Mouse (Mus musculus) lung, postnatal 25 days (tissue): ENCODE results near the gene Sart1.
"Not testable (repeated sequence)": the region's sequence is repeated elsewhere in the genome, so short reads cannot be mapped to it uniquely, and the experiment has no call there.

Source experiments
- DNase-seq: peaks from one replicate; pipeline ENCODE4 v3.0.0; 2022; ENCODE audit warnings: low spot score

Sart1 gene

DNA sequence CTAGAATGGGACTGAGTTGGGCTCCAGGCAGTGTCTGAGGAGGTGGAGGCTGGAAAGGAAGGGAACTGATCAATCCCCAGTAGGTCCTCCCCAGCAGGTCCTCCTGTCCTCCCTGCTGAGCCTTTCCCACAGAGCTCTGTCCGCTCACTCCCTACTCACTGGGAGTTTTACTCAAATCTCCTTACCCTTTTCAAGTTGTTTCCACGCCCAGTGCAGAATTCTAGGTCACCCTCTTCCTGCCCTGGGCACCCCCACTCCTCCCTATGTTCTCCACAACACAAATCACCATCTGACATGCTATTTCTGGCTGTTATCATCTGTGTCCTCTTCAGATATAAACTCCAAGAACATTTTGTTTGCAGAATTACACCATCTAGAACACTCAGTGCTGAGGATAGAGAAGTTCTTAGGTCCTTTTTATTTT is 26.0 kb upstream of the Sart1 start:
- peak; percentile 68 for DNase-seq

DNA sequence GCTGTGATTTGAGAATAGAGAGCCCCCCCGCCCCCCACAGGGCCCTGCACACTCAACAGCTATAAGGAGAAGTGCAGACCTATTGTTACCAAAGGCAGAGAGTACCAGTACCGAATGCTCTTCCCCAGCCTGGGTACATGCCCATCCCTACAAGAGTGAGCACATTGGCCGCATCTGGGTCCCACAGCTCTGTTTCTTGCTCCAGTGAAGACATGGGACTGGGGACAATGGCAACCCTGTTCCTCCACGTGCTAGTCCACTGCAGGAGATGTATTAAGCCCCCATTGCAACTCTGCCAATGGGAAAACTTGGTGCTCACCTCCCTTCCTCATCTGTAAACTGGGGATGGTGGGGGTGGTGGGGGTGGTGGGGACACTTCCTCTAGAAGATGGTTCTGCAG is 25.3 kb upstream of the Sart1 start:
- DNase-seq = no peak

DNA sequence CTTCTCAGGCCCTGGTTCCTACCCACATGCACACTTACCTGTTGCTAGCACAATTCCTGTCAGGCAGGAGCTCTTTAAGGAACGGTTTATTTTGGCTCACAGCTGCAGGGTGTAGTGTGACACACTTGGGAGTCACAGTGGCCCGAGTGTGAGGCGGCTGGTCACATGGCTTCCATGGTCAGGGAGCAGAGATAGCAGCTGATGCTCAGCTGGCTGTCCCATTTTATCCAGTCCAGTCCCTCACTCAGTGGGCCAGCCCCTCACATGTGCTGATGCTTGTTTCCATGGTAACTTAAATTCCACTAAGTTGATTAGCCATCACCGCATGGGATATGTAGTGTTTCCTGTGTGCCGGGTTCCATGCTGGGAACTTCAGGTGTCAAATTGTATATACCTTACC is 23.5 kb upstream of the Sart1 start:
- DNase-seq = no peak

DNA sequence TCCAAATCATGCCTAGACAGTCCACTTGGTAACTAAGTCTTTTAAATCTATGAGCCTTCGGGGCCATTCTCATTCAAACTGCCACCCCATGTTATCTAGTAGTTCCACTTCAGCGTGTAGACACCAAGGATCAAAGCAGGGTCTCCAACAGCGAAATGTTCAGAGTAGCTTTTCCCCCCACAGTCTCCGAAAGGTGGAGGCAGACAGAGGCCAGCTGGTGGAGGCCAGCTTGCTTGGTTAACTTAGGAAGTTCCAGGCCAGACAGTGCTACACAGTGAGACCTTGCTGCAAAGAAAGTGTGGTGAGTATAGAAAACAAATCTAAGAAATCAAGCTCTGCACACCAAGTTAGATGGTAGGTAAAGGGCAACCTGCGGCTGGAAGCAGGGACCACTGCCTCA is 22.1 kb upstream of the Sart1 start:
- no peak for DNase-seq

DNA sequence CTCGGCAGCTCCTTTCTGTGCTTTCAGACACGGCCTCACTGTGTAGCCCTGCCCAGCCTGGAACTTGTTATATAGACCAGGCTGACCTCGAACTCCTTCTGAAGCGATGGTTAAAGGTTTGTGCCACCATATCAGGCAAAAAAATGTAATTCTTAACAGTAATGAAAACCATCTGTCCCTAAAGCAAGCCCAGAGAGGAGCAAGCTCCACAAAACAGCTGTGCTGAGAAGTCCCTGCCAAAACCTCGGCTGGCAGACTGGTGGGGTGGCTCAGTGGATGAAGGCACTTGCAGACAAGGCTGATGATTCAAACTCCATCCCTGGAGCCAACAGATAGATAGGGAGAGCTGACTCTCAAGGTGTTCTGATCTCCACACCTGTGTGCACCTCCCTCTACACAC is 20.6 kb upstream of the Sart1 start:
- peak; percentile 36 for DNase-seq

DNA sequence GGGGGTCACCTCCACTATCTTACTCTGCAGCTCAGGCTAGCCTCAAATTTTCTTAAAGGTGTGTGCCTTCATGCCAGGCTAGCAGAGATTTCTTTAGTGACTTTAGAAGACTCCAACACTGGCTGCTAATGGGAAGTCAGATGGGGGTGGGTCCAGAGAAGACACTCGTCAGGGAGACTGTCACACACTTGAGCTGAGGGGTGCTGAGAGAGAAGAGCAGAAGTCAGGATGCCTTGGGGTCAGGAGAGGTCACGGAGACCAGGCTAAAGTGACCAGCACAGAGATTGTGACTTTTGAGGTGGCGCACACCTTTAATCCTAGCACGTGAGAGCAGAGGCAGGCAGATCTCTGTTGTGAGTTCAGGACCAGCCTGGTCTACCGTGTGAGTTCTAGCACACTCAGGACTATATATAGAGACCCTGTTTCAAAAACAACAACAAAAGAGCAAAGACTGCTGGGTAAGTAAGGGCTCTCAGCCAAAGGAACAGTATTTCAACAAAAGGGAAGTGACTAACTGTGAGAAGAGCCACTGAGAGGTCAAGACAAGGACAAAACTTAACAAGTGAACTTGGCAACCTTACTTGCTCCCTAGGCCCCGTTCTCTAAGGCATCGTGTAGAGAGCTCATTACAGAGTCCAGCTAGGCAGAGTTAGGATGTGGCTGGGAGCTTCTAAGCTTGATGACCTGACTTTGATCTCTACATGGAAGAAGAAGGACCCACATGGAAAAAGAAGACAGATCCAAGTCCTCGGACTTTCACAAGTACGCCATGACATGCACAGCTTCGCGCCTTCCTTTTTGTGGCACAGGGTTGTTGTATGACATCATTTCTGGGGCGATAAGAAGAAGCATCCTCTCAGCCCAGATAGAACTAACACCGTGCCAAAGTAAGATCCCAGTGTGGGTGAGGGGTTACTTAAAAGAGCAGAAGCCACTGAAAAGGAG is 19.8 kb upstream of the Sart1 start:
- DNase-seq = peak; percentile 50

DNA sequence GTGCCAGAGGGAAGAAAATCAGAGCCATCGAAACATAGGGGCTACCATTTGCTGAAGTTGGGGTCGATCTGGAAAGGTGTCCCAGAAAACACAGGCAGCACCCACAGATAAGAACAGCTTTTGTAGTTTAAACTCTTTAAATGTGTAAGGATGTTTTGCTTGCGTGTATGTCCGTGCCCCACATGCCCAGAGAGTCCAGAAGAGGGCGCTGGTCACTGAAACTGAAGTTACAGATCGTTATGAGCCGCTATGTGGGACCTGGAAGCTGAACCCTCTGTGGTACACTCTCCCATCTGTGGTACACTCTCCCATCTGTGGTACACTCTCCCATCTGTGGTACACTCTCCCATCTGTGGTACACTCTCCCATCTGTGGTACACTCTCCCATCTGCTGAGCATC is 18.6 kb upstream of the Sart1 start:
- peak; percentile 71 for DNase-seq

DNA sequence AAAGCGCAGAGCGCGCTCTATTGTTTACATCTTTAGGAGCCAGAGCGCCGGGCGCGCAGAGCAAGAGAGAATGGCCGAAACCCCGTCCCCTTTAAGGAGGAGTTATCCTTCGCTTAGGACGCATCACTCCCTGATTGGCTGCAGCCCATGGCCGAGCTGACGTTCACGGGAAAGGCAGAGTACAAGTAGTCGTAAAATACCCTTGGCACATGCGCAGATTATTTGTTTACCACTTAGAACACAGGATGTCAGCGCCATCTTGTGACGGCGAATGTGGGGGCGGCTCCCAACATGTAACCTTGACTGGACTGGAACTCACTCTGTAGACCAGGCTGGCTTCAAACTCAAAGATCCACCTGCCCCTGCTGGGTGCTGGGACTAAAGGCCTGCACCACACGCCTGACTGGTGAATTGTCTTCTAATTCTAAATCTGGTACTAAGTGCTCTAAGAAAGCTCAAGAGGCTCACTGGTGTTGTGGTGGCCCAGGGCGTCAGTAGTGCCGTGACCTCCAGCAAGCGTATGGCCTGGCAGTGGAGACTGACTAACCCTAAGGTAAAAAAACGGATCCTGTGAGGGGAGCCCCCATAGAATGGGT is 18.1 kb upstream of the Sart1 start:
- DNase-seq = peak; percentile 52

DNA sequence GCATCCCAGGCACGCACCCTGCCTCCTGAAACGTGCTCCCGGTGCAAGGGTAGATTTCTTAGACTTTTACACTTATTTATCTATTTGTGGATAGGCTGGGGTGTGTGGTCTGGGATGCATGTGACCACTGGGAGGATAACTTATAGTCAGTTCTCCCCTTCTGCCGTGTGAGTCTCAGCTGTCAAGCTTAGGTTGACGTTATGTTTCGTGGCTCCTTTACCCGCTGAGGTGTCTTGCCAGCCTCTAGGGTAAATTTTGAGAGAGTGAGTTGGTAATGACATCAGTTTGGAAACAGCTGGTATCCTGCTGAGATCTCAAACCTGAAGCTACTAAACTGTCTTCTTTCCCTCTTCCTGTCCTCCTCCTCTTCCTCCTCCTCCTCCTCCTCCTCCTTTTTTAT is 17.4 kb upstream of the Sart1 start:
- no peak for DNase-seq

DNA sequence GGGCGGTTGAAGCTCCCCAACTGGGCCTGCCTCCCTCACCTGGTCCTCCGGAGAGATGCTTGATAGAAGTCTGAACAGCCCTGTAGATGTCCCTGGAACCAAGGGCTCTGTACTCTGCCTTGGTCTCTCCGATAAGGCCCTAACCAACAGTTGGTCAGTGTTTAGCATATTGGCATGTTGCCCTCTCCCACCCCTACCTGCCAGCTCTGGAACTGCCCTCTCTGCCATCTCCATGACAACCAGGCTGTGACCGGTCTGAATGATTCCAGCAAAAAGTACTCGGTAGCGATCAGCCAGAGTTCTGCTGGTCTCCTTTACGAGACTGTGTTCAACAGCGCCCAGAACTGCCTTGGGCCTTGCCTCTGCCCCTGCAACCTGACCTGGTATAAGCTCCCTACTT is 13.8 kb upstream of the Sart1 start, which contains the start of gene Tsga10ip:
TSS of gene Tsga10ip (minus strand) at position 234 of the 400 bp plus-strand sequence.
- no peak for DNase-seq

DNA sequence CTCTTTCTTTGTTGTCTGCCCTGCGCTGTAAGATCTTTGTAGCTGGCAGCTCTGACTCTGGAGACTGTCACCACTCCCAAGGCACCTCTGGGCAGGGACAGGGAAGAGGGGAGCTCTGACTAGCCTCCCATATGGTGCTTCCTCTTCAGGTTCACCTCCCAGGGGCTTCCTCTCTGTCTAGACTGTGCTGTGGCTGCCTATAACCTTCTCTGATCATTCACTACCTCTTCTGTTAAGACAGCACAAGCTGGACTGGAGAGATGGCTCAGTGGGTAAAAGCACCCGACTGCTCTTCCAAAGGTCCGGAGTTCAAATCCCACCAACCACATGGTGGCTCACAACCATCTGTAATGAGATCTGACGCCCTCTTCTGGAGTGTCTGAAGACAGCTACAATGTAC is 12.6 kb upstream of the Sart1 start:
- not testable (repeated sequence) for DNase-seq

DNA sequence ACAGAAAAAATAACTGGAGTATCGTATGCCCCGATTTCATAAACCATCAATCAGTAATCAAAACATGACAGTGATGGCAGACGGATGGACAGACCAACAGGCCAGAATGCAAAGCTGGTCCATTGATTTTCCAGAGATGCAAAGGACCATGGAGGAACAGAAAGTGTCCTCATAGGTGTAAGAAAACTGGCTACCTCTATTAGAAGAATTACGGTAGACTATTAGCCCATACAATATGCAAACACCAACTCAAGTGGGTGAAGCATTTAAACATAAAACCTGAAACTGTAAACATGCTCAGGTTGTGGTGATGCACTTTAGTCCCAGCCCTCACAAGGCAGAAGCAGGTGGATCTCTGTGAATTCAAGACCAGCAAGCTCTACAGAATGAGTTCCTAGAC is 6.9 kb upstream of the Sart1 start:
- DNase-seq = no peak

DNA sequence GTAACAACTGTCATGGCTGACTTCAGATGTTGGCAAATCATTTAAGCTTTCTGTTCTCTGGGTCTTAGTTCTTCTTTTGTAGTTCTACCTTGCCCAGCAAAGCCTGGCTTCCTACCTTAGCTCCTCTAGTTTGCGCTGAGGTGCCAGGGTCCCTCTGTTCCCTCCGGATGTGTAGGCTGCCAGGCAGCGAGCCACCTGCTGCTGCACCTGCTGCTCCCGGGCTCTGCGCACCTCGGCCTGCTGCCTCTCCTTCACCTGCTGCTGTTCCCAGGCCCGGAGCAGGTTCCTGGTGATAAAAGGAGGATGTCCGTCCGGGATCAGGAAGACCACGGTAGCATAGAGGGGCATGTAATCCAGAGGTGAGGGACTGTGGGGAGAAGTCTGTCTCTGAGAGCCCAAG is 5.7 kb upstream of the Sart1 start:
- no peak for DNase-seq

DNA sequence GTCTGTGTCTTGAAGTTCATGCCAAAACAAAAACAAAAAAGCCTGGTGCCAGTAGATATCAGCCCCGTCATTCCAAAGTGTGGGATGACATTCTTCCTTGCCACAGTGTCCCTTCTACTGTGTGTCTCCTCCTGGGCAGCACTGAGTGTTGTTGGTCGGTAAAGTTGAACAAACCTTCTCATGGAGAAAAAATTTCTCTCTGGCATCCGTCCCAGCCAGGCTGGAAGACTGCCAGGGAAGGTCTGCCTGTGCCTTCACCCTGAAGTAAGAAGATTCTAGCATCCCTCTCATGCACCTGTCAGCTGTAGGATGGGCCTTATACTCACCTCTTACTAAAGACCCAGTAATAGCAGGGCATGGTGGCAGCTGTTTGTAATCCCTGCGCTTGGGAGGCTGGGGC is 4.4 kb upstream of the Sart1 start:
- DNase-seq = peak; percentile 49

DNA sequence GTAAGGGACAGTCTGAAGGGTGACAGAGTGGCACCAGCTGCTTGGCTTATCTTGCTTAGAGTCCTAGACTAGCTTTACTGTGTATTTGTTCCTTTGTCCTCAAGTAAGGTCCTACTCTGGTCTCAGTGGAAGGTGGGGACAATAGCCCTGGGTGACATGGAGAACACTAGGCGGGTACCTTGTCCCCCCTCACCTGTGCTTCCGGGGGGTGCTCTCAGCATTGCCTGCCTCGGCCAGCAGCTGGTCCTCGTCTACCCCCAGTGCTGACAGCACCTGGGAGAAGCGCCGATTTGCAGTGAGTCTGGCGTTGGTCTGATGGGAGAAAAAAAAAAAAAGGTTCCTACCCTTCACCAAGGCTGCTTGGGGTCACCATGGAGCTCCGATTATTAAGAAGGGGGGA is 1.9 kb upstream of the Sart1 start:
- DNase-seq = no peak

DNA sequence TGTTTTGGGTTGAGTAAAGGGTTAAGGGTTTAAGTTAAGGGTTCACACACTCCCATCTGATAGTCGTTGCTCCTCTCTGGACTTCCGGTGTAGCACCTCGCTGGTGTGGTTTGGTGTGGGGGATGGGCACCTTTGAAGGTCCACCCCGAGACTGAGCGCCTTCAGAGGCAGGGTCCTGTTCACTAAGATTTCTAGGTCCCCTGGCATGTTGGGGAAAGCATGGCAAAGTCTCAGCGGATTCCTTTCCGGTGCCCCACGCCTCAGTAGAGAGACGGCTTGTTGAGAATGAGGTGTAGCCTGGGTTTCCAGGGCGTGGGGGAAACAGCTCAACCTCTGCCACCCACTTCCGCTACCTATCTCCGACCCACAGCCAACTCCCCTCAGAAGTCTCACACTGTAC is 1.1 kb upstream of the Sart1 start:
- peak; percentile 49 for DNase-seq

DNA sequence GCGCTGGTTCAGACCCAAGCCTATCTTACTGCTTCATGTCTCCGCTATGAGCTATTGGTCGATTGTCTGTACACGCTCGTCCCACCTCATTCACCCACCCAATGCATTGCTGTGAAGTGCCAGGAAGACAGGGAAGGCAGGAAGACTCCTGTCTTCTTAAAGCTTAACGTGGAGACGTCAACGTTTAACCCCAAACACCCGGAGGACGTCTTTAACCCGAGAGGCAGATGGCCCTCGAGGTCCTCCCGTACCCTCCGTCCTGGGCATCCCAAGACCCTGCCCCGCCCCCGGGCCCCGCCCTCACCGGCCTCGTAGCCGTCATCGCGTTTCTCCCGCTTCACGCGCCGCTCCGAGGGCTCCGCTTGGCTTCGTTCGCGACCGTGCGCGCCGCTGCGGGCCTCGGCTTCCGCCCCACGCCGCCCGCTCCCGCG is 477 bp downstream of the Sart1 start:
- no peak for DNase-seq

DNA sequence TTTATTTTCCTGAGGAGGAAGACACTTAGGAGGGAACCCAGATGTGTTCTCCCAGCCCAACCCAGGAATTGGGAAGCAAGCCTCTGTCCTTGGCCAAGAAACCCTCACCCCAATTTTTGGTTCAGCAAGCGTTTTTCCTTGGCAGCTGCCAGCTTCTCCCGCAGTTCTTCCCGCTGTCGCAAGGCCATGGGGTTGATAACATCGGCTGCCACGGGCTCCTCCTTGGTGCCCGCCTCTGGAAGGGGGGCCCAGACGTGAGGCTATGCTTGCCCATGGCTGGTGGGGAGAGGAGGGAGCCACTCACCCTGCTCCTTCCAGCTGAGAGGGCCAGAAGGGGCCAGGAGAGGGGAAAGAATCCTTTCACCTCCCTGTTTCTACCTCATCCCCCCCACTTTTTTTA is 3.8 kb downstream of the Sart1 start:
- DNase-seq = no peak

DNA sequence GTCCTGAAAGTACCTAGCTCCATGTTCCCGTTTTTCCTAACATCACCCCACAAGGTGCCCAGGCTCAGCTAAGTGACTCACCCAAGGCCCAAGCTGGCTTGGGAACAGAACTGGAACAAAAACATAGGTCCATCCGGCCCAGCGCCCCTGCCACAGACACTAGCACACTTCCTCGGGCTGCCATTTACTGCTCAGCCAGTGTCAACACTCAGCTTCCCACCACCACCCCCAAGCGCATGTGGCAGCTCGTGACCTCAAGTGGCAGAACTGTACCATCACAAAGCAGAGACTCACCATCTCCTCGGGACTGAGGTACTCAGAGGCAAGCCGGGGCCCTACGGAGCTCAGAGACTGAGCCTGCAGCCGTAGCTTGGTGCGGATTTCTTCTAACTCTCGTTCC is 5.2 kb downstream of the Sart1 start:
- no peak for DNase-seq

DNA sequence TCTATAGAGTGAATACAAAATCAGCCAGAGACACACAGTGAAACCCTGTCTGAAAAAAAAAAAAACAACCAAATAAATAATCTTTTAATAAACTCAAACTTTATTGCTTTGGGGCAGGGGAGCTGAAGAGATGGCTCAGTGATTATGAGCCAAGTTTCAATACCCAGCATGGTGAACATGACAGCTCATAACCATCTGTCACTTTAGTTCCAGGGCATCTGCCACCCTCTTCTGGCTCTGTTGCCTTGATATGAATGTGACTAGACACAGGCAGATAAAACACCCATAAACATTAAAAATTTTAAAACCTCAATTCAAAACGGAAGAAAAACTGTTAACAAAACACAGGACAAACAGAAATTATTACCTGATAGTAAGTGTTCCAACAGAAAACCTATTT is 11.1 kb downstream of the Sart1 start:
- no peak for DNase-seq

DNA sequence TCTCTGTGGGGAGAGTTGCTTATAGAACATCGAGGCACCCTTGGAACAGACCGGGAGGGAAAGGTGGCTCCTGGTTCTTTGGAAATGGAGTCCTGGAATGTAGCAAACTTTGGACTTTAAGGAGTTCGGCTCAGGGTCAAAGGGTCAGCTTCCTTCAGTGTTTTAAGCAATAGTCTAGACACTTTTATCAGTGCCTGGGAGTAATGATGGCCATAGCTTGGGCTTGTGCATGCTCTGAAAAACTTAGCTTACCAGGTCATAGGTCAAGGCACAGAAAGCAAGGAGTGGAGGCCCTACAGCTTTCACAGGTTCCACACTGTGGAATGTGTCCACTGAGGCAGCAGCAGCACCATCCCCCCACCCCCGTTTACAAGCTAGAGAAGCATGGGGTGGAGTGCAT is 13.8 kb downstream of the Sart1 start:
- no peak for DNase-seq

DNA sequence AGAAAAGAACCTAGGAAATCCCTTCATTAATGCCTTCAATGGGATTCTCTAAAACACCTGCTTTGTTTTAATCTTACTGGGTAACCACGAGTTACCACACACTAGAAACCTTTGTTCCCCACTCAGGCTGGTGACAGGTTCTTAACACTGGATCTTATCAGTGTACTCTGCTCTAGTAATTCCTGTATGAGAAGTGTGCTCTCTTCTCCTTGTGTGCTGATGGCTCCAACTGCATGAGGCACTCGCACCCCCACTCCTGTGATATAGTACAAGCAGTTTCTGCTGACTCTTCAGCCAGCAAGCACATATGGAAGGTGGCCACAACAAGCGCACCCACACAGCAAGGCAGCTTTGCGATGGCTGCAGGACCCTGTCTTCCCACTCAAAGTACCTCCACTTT is 14.3 kb downstream of the Sart1 start:
- DNase-seq = no peak

DNA sequence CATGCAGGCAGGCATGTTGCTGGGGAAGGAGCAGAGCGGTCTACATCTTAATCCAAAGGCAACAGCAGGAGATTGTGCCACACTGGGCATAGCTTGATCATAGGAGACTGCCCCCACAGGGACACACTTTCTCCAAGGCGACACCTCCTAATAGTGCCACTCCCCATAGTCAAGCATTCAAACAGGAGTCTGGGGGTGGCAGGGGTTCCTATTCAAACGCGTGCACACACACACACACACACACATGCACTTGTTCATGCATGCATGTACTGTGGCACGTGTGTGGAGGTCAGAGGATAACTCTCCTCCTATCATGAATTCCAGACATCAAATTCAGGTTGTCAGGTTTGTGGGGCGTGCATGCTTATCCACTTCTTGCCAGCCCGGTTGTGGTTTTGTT is 15.8 kb downstream of the Sart1 start:
- DNase-seq = no peak

DNA sequence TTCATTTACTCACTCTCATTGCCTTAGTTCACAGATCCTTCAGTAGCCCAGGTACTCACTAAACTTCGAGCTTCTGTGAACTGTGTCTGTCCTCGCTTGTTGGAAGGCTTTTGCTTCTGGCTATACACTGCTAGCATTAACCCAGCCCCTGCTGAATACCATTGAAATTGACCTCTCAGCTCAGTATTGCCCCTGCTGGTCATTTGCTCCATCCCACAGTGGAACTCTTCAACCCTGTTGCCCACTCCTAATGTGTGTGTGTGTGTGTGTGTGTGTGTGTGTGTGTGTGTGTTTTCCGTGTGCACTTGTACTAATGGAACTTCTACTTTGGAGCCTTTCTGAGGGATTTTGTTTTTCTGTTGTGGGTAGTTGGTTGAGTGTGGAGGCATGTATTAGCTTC is 17.6 kb downstream of the Sart1 start:
- no peak for DNase-seq
